Mouse (Mus musculus) urinary bladder, postnatal 14 days (tissue): ENCODE results near the gene Necap2.

Source experiments
- DNase-seq: peaks from one replicate; pipeline ENCODE4 v3.0.0; 2021; ENCODE audit warnings: low spot score

The Necap2 gene

GRCm38 (mm10) chr4:141077681-141078509, at the start of gene Necap2:
Gene Necap2, minus strand, starts transcription at chr4:141078357.
- peak; percentile 95 for DNase-seq

- no peak for DNase-seq
Observed at GRCm38 (mm10) chr4:141123065-141123464, 44.9 kb upstream of the Necap2 start.

- no peak for DNase-seq
Observed at GRCm38 (mm10) chr4:141122663-141123062, 44.5 kb upstream of the Necap2 start.

- DNase-seq: peak; percentile 52
Observed at GRCm38 (mm10) chr4:141120700-141121099, 42.5 kb upstream of the Necap2 start.

GRCm38 (mm10) chr4:141118691-141119090, 40.5 kb upstream of the Necap2 start:
- DNase-seq: no peak

GRCm38 (mm10) chr4:141115398-141115797, 37.2 kb upstream of the Necap2 start:
- DNase-seq: no peak

- DNase-seq: peak; percentile 24
Observed at GRCm38 (mm10) chr4:141114521-141114981, 36.4 kb upstream of the Necap2 start.

- DNase-seq: no peak
Observed at GRCm38 (mm10) chr4:141113831-141114230, 35.7 kb upstream of the Necap2 start.

- no peak for DNase-seq
Observed at GRCm38 (mm10) chr4:141108196-141108732, 30.1 kb upstream of the Necap2 start.

GRCm38 (mm10) chr4:141106526-141107183, 28.5 kb upstream of the Necap2 start:
- no peak for DNase-seq

- no peak for DNase-seq
Observed at GRCm38 (mm10) chr4:141101855-141102254, 23.7 kb upstream of the Necap2 start.

GRCm38 (mm10) chr4:141101291-141101690, 23.1 kb upstream of the Necap2 start:
- no peak for DNase-seq

- no peak for DNase-seq
Observed at GRCm38 (mm10) chr4:141099956-141100355, 21.8 kb upstream of the Necap2 start.

- no peak for DNase-seq
Observed at GRCm38 (mm10) chr4:141098935-141099334, 20.8 kb upstream of the Necap2 start.

- no peak for DNase-seq
Observed at GRCm38 (mm10) chr4:141096710-141097109, 18.6 kb upstream of the Necap2 start.

GRCm38 (mm10) chr4:141095016-141095415, 16.9 kb upstream of the Necap2 start:
- DNase-seq: no peak

- no peak for DNase-seq
Observed at GRCm38 (mm10) chr4:141088714-141089113, 10.6 kb upstream of the Necap2 start.

GRCm38 (mm10) chr4:141088033-141088432, 9.9 kb upstream of the Necap2 start, which contains the start of gene Spata21:
Gene Spata21, plus strand, starts transcription at chr4:141088333.
- DNase-seq: no peak

- no peak for DNase-seq
Observed at GRCm38 (mm10) chr4:141086862-141087261, 8.7 kb upstream of the Necap2 start.

- no peak for DNase-seq
Observed at GRCm38 (mm10) chr4:141078510-141079137, 467 bp upstream of the Necap2 start.

GRCm38 (mm10) chr4:141076761-141077506, 1.2 kb downstream of the Necap2 start:
- DNase-seq: no peak

- DNase-seq: no peak
Observed at GRCm38 (mm10) chr4:141074109-141074508, 4.0 kb downstream of the Necap2 start.
